Mouse (Mus musculus) adrenal gland, postnatal 4 days (tissue): Measurements from ENCODE around the gene Tubg2. TPM values are rescaled to one million over a fixed set of nuclear protein-coding genes. Genes with fewer than 3 reads are reported as not detected.
"Not testable (repeated sequence)": the region's sequence is repeated elsewhere in the genome, so short reads cannot be mapped to it uniquely, and the experiment has no call there.

ENCODE experiments used
- DNase-seq, 2 experiments: peaks; one replicate each; pipeline ENCODE4 v3.0.0; 2021 to 2022; ENCODE audit warnings: low spot score in 2 of 2, mixed read lengths in 2 of 2
- total RNA-seq, 2 experiments: library from RNA; stranded (reverse); gene quantifications; 2 replicates each; pipeline ENCODE4 v1.2.3; 2021

The Tubg2 gene
- total RNA-seq, 2 experiments from 2014 or later: 7.7 to 8.1 TPM

DNA sequence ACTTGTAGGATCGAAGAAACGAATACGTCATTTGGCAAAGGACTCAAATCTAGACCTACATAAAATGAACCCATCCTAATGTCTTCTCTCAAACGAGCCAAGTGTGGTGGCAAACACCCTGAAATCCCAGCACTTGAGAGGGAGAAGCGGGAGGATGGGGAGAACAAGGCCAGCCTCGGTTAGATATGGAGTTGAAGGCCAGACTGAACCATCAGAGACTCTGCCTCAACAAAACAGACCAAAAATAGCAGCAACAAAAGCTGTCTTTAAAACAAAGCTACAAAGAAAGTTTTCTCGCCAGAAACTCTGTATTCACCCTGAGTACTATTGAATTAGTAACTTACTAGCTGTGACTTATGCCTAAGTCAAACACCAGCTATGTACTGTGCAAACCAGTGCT lies 18.7 kb upstream of the Tubg2 start:
- no peak for DNase-seq

DNA sequence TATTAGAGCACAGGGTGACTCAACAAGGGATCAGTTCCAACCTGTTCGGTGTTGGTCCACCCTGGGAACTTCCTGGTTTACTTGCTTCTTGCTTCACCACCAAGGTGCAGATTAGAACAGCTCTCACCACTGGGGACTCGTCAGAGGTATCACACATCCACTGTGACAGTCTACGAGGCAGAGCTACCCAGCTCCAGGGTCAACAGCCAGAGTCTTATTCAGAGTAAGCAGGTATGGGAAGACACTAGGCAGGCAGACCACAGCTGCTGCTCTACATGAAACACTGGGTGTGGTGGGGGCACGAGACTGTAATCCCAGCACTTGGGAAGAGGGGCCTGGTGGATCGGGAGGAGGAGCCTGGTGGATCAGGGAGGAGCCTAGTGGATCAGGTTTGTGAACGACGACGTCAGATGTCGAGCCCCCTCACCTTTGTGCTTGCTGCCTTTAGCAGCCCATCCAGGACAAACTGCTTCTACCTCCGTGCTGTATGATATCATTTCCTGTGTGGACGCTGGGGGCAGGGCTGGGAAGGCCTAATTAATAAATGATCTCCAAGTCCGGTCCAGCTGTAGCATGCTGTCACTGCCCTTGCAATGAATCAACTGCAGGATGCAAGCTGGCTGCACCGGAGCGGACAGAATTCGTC lies 17.0 kb upstream of the Tubg2 start:
- no peak for DNase-seq

DNA sequence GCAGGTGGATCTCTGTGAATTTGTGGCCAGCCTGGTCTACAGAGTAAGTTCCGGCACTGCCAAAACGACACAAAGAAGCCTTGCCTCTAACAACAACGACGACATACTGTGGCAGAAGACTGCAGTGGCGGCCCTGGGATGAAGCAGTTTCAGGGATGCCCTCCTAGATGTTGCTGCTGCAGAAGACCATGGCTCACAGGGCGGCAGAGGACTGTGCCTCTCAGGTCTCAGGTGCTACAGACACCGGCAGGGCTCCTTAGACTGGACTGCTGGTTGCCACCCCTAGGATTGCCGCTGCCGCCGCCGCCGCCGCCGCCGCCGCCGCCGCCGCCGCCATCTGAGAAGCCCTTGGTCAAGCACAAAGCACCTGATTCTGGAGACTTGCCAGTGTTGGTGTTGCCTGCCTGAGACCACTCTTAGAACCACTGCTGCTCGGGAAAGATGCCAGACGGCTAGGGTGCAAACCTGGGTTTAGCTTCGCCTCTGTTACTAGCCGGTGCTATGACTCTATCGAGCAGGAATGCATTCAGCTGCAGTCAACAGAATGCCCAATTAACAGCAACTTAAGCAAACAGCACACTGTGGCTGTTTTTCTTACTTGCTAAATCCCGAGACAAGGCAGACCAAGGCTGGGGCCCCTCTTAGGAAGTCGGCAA lies 15.4 kb upstream of the Tubg2 start:
- no peak for DNase-seq

- DNase-seq: no peak
Measured at GRCm38 (mm10) chr11:101141088-101141487, 14.6 kb upstream of the Tubg2 start.

GRCm38 (mm10) chr11:101142215-101142967 lies 13.3 kb upstream of the Tubg2 start:
- DNase-seq: no peak

GRCm38 (mm10) chr11:101143338-101144225 lies 12.1 kb upstream of the Tubg2 start:
- DNase-seq: no peak

DNA sequence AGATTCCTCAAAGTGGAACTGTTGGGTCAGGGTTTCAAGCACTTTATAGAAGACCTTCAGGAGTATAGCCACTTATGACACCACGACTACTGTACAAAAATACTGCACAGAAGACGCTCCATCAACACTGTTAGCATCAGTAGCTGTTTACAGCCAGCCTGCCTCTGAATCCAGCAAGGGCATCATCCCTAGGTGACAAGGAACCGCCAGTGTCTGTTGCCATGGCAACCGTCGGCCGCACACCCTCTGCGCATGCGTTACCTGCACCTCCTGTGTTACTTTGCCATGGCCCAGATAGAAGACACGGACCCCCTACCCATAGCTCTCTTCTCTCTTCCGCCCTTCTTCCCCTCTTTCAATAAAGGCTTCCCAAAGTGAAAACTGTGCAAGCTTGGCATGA lies 9.3 kb upstream of the Tubg2 start:
- no peak for DNase-seq

DNA sequence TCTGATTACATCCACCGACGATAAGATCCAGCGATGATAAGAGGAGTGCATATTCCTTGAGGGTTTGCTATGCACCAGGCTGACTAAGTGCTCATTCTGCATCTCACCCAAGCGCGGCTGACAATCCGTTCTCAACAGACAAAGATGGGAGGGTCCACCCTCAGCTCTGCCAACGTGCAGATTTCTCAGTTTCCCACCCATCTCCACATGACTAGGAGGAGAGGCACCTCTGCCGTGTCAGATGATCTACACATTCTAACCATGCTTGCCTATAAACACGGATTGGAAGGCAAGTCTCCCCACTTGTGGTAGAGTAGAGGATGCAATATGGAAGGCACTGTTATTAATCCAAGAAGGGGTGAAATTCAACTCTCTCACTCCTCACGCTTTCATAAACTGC lies 7.0 kb upstream of the Tubg2 start:
- no peak for DNase-seq

- peak in 1 of 2 experiments; percentile 42 for DNase-seq
Measured at GRCm38 (mm10) chr11:101149178-101150105, 6.3 kb upstream of the Tubg2 start.

DNA sequence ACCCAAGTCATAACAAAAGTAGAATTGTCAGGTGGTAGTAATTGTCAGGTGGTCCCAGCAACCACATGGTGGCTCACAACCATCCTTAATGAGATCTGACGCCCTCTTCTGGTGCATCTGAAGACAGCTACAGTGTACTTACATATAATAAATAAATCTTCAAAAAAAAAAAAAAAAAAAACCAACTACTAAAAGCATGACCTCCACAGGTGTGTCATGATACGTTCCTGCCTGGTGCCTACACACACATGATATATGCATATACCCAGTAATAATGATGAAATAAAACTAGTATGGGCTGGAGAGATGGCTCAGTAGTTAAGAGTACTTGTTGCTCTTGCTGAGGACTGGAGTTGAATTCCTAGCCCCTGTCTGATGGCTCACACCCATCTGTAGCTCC lies 4.6 kb upstream of the Tubg2 start:
- DNase-seq: no peak

GRCm38 (mm10) chr11:101152825-101153224 lies 2.9 kb upstream of the Tubg2 start:
- no peak for DNase-seq

DNA sequence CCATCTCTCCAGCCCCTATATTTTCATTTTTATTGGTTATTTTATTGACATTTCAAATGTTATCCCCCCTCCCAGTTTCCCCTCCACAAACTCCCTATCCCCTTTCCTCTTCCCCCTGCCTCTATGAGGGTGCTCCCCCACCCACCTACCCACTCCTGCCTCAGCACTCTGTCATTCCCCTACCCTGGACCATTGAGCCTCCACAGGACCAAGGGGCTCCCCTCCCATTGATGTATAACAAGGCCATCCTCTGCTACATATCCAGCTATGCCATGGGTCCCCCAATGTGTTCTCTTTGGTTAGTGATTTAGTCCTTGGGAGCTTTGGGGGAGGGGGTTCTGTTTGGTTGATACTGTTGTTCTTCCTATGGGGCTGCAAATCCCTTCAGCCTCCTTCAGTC lies 1.1 kb upstream of the Tubg2 start:
- DNase-seq: no peak

DNA sequence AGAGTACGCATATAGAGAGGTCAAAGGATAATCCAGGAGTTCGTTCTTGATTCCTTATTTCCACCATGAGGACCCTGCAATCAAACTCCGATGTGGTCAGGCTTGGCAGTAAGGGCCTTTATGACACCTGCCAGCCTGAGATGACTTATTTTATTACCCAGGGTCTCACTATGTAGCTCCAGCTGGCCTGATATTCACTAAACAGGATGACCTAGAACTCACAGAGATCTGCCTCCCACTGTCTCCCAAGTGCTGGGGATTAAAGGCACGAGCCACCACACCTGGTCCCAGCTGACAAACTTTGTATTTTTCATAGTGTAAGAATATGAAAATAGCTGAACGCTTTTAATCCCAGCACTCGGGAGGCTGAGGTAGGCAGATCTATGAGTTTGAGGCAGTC lies 556 bp upstream of the Tubg2 start:
- DNase-seq: no peak

DNA sequence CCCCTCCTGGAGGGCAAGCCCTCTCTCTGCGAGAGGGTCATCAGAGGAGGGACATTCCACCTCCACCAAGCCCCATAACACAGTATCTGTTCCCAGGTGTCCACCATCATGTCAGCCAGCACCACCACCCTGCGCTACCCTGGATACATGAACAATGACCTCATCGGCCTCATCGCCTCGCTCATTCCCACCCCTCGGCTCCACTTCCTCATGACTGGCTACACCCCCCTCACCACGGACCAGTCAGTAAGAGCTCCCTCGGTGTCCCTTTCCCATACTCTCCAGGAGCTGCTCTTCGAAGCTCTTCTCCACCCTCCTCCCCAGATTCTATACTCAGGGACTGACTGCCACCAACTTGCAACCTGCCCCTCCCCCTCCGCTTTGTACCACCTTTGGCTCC lies 4.4 kb downstream of the Tubg2 start:
- DNase-seq: not testable (repeated sequence)

- not testable (repeated sequence) for DNase-seq
Measured at GRCm38 (mm10) chr11:101160981-101161505, 5.3 kb downstream of the Tubg2 start.

DNA sequence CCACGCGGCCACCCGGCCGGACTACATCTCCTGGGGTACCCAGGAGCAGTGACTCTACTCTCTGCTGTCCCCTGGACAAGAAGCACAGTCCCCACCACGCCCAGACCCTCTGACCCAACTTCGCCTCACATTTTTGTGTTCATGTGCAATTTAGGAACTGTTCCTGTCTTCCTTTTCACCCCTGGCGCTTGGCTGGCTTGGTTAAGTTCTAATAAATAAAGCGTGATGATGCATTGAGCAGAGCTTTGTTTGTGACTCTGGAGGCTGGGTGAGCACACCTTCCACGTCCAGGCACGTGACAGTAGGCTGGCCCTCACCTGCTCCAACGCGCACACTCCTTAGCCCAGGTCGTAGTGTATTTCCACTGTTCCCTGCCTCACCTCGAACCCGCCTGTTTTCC lies 5.8 kb downstream of the Tubg2 start:
- no peak for DNase-seq

DNA sequence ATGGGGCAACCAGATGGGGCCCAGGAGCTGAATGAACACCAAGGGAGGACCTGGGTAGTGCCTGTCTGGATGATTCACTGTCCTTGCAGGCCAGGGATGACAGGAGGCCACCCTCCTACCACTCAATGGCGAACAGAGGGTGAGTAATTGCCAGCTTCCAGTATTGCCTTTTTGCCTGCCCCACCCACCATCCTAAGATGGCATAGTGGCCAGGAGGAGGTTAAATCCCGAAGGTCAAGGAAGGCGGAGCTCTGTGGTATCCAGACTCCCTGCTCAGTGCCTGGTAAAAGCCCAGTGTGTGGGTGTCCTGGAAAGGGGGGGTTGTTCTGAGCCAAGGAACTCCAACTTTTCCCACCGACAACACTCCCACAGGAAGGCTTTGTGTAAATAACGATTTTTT lies 6.6 kb downstream of the Tubg2 start:
- DNase-seq: no peak

DNA sequence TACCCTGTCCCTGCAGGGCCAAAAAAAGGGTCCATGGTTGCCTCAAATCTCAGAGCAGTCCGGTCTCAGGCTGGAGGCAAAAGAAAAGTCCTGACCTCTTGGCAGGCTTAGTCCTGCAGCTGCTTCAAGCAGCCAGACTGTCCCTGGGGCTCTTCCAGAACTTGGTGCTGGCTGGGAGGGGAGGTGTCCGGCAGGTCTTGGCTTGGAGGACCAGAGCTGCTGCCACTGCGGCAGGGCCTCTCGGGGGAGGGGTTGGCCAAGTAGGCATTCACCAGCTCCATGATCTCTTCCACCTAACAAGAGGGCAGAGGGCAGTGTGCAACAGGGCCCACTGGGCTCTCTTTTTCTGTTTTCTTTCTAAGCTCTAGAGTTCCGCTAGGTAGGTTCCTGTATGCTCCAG lies 7.1 kb downstream of the Tubg2 start:
- DNase-seq: no peak

- DNase-seq: no peak
Measured at GRCm38 (mm10) chr11:101163476-101164350, 8.0 kb downstream of the Tubg2 start.
